Mouse (Mus musculus) heart, postnatal 14 days (tissue): ENCODE measurements around the gene Zwilch. TPM values are rescaled to one million over a fixed set of nuclear protein-coding genes. Genes with fewer than 3 reads are reported as not detected.
A peak's percentile ranks its signal among the peaks of the same experiment; 100 is the strongest.
"Not testable (repeated sequence)": the region's sequence is repeated elsewhere in the genome, so short reads cannot be mapped to it uniquely, and the experiment has no call there.

Source experiments
- DNase-seq, 2 experiments: peaks; one replicate each; pipeline ENCODE4 v3.0.0; 2021 to 2022
- intact Hi-C: fragments of 180-260 bp; cut with DNase I; formaldehyde crosslinking; loops from one replicate; pipeline ENCODE4 v1.15.1; 2025
- total RNA-seq, 2 experiments: library from RNA; stranded (reverse); gene quantifications; 2 replicates each; pipeline ENCODE4 v1.2.3; 2021

Zwilch gene
- total RNA-seq, 2 experiments from 2014 or later: 1.9 to 3.8 TPM

DNA sequence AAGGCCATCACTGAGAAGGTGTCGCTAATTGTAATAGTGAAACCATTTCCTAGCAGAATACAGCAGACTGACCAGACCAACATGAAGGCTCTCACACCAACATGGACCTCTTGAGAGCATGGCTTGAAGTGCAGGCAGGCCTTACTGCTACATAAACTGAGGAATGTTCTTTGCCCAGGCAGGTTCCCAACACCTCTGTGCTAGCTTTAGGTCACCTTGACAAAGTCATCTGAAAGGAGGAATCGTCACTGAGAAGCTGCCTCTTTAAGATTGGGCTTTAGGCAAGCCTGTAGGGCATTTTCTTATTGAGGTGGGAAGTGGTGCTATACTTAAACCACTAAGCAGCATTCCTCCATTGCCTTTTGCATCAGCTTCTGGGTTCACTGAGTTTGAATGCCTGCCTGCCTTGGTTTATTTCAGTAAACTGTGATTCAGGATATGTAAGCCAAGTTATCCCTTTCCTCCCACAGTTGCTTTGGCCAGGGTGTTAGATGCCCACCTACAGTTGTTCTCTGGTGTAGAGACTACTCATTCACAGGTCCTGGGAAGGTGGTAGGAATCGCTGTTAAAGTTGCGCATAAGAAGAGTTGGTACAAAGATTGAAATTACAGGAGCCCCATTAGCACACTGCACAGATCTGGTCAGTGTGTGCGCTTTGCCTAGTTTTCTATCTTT, 11.4 kb upstream of the Zwilch start:
- DNase-seq: no peak
- intact Hi-C loops: no loop called here

DNA sequence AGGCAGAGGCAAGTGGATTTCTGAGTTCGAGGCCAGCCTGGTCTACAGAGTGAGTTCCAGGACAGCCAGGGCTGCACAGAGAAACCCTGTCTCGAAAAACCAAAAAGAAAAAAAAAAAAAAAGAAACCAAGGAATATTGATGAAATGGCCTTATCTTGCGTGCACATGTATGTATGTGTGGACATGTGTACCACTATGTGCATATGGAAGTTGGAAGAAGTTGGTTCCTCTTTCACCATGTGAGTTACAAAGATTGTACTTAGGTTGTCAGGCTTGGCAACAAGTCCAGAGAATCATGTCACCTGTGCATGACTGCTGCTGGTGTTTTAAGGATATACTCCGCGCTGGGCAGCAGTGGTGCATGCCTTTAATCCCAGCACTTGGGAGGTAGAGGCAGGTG, 10.4 kb upstream of the Zwilch start:
- DNase-seq, intact Hi-C loops: not testable (repeated sequence)

DNA sequence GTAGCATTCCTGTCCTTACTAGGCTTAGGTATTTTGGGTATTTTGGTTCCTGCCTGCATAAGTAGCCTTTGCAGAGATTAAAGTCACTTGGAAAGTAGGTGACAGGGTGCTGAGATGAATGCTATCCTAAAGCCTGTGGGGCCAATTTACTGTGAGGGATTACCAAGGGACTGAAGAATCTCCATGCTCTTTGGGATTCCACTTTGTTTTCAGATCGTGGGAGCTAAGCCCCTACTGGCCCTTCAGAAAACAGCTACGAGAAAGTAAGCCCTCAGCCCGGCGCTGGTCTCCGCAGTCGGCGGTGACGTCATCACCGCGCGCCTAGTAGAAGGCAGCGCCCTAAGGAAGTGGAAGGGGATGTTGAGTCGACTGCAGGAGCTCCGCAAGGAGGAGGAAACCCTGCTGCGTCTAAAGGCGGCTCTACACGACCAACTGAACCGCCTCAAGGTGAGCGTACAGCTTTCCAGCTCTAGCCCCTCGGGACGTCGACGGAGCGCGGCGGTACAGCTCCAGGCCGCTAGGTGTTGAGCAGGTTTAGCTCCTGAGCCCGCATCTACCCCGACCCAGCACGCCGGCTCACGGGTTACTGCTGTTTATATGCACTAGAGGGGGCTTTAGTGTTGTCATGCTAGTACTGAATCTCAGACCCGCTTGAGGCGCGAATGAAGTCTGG, 6.2 kb upstream of the Zwilch start, which contains the start of gene Snapc5:
Gene Snapc5 (plus strand): TSS at position 301 of the 673 bp plus-strand sequence.
- peak; percentile 90 to 93 for DNase-seq
- intact Hi-C loops: loop anchor here (1.0 kb wide), 1 partner anchor 74 kb away; the partner anchor contains the start of gene Map2k1

DNA sequence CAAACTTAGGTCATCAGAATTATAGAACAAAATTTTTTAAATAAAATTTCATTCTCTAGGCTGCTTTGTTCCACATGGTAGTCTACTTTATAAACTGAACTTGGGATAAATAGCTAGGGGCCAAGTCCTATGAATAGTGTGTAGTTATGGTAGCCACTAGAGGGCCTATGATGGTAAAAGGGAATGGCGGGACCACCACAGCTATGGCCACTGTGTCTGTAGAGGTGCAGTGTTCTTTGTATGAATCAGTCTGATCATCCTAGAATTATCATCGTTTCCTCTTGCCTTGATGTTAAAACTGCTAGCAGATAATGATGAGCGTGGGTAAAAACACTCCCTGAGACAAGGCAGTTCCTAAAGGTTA, 5.7 kb upstream of the Zwilch start:
- no peak for DNase-seq
- intact Hi-C loops: no loop called here

DNA sequence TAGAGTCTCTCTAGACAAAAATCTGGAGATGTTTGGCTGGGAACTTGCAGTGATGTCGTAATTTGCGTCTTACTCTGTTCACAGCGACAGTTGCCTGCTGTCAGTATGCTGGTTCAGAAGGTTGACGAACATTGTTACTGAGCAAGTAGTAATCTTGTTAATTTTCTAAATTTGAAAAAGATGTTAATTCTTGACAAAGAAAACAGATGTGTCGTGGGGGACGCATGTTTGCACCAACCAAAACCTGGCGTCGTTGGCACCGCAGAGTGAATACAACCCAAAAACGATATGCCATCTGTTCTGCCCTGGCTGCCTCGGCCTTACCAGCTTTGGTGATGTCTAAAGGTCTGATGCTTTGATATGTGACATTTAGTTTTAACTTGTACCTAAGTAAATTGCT, 2.5 kb upstream of the Zwilch start:
- intact Hi-C loops: no loop called here
- DNase-seq: no peak

DNA sequence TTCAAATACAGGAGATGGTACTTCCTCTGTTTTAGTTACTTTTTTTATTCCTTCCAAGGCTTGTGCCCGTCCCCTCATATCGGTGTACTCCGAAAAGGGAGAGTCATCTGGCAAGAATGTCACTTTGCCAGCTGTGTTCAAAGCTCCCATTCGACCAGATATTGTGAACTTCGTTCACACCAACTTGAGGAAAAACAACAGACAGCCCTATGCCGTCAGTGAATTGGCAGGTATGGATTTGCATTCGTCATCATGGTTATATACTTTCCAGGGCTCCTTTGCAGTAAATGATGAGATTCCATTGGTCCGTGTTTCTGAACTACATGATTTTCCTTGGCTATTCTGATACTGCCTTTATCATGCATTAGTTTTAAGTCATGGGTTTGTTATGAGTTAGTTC, 1.9 kb upstream of the Zwilch start:
- intact Hi-C loops: no loop called here
- no peak for DNase-seq

DNA sequence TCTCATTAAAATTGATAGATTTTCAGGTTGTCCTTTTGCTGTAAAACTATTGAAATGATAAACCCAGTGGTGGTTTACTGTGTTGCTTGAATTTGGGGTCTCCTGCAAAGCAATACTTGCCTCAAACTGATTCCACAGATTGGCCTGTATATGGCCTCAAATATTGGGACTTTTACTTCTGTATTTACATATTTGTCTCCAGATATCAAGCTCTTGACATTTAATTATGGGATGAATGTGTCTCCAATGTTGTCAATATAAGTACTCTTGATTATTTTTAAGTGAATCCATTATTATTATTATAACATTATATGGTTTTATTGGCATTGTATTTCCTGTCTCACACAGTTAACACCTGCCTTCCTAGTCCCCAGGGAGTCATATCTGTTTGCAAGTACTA, 1.4 kb upstream of the Zwilch start:
- intact Hi-C loops: no loop called here
- no peak for DNase-seq

DNA sequence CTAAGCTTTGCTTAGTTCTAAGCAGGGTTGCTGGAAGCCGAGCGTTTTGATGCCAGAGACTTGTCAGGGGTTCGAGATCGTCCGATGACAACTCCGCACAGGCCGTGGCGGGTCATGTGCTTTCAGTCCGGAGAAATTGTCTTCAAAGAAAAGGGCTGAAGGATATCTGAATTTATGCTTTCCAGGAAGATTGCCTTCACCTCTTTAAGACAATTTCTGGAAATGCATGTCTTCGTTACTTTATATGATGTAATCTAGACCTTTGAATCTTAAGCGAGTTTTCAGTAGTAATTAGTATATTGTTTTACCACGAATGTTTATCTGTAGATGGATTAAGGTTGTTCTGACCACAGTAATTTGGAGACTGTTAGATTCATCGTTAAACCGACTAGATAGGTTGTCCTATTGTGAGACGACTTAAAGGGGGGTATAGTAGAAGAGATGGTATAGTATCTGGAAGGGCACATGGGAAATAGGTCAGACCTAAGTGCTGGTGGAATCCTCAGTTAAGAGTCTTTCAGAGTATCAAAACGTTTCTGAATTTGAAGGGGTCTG, 839 bp upstream of the Zwilch start:
- intact Hi-C loops: no loop called here
- no peak for DNase-seq

DNA sequence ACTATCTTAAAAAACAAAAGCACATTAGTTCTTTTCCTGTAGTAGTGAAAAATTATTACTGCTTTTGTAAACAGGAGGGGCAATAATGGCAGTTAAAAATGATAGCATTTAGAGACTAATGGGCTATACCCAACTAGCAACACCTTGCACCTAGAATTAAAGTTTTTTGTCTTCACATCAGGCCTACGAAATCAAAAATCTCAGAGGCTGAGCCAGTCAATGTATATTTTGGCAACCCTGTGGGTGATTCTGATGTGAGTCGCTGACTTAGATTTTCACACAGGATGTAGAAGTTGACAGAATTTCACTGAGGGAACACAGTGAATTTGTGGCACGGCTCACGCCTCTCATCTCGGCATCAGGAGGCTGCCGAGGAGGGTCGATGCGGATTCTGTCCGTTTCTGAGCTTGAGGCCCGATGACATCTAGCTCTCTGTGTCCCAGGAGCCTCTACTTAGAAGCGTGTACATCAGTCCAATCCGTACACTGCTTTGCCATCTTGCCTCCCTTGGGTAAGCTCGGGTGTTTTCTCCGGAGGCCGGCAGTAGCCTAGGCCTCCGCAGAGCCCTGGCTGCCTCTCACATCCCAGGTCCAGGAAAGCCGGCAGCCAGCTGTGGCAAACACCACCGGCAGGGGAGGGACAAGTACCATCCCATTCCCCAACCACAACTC, 624 bp downstream of the Zwilch start:
- DNase-seq: no peak
- intact Hi-C loops: no loop called here

DNA sequence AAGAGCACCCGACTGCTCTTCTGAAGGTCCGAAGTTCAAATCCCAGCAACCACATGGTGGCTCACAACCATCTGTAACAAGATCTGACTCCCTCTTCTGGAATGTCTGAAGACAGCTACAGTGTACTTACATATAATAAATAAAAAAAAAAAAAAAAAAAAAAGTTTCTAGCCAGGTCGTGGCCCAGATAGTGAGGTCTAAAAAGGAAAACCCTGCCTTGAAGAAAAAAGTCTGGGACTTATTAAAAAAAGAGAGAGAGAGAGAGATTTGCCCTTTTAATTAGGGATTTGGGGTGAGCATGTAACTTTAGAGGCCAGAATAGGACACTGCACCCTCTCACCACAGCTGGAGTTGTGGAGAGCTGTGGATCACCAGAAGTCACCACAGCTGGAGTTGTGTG, 2.9 kb downstream of the Zwilch start:
- DNase-seq, intact Hi-C loops: not testable (repeated sequence)

DNA sequence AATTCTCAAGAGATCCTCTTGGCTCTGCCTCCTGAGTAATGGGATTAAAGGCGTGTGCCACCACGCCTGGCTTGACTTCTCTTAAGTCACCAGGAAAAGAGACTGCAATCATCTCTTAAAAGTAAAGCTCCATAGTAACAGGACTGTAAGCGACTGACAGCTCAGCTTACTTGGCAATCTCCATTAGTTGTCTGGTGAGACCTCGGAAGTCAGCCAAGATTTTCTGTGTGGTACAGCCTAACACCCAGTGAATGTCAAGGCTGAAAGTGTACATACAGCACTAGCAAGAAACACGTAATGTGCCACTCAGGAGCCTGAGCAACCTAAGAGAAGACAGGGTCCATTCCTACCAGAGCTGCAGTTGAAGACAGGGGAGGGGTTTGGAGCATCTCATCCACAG, 12.4 kb downstream of the Zwilch start:
- no peak for DNase-seq

DNA sequence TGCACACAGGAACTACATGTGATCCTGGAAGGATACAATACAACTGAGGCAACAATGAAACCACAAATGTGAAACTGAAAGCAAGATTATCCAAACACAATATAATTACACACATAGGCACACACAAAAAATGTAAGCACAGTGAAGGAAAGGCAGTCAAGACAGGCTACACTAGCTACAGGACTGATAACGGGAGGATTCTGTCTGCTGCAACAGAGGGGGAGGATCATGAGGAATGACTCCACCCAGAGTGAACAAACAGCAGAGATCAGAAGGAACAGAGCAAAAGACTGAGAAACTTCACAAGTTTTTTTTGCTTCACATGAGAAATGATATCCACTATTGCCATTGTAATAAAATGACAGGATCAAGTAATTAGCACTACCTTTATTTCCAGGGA, 16.3 kb downstream of the Zwilch start:
- DNase-seq: no peak
- intact Hi-C loops: no loop called here

More for the DNA sequence above, 12.4 kb downstream of the Zwilch start:
- intact Hi-C loops: no loop called here

DNA sequence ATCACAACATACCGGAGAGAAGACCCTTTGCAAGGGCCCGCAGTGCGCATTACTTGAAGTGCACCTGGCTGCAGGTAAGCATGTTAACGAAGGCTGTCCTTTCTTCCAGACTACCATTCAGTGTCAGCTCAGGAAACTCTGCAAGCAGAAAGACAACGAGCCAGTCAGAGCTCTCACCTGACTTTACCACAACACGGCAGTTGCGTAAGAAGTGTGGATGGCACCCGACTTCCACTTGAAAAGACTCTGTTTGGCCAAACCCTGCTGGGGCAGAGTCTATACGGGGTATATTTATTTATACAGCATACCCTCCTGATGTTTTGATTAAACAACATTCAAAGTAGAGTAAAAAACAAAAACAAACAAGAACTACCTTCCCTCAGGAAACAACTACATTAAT, 33.0 kb downstream of the Zwilch start:
- intact Hi-C loops: loop anchor here (2.0 kb wide), 1 partner anchor 133 kb away; no protein-coding TSS in a partner anchor
- DNase-seq: no peak

DNA sequence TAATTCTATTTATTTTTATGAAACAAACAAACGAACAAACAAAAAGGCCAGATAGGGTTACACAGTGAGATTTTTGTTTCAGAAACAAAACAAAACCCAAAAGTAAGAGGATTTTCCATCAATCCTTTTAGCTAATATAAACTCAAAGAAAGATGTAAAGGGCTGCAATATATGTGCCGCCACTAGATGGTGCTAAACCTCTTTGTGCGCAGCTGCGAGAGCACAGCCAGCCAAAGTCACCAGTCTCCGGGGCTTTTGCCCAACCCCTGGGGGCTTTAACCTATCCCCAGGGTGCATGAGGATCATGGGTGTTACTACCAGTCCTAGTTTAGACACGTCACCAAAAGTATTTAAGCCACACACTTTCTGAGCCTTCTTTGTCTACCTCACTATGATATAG, 34.0 kb downstream of the Zwilch start:
- DNase-seq: peak; percentile 37 to 68
- intact Hi-C loops: loop anchor here (2.0 kb wide), 1 partner anchor 134 kb away; no protein-coding TSS in a partner anchor

DNA sequence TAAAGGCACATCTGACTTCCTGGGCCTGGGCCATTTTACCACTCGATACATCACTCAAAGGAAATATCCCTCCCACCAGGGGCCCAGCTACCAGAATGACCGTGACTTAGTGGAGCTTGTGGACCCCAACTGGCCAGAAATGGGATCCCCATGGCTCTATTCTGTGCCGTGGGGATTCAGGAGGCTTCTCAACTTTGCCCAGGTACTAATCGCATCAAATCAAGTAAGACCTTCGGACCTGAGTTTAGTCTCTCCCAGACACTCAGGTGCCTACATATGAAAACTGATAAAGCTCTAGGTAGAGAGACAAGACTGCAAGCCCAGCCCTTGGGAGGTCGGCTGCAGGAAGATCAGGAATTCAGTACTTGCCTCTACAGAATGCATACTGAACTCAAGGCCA, 41.3 kb downstream of the Zwilch start:
- intact Hi-C loops: no loop called here
- no peak for DNase-seq

DNA sequence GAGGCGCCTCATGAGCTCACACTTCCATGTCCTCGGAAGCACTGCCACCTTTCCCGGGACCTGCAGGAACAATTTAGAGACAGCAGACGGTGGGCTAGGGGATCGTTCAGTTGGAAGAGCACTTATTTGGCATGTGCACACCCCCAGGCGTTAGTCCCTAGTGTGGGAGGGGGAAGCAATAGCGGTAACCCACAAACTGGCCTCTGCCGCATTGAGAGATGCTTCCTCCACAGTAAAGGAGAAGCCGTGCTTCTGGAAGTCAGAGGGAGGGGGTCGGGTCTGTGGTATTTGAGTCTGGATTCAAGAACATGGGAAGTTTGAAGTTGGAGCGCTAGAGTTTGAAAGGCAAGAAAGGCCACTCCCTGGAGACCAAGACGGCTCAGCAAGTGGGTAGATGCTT, 46.8 kb downstream of the Zwilch start:
- DNase-seq: no peak
- intact Hi-C loops: no loop called here

DNA sequence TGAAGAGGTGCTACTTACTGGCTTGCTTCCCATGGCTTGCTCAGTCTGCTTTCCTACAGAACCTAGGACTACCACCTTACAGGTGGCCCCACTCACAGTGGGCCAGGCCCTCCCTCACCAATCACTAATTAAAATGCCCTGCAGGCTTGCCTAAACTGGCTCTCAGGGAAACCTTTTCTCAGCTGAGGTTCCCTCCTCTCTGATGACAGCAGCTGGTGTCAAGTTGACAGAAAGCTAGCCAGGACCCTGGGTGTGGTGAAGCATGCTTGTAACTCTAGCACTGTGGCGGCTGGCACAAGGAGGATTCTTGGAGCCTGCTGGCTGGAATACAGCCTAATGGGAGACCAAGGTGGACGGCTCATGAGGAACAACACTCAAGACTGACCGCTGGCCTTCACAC, 47.6 kb downstream of the Zwilch start:
- DNase-seq: no peak

DNA sequence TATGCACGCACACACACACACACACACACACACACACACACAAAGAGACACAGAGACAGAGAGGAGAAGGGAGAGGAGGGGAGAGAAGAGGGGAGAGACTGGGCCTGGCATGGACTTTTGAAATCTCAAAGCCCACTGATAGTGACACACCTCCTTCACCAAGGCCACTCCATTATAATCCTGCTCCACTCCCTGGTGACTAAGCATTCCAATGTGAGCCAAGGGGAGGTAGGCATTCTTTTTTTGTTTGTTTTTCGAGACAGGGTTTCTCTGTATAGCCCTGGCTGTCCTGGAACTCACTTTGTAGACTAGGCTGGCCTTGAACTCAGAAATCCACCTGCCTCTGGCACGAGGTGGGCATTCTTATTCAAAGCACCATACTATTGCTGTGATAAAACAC, 48.1 kb downstream of the Zwilch start:
- intact Hi-C loops, DNase-seq: not testable (repeated sequence)

More for the DNA sequence above, 47.6 kb downstream of the Zwilch start:
- intact Hi-C loops: no loop called here

DNA sequence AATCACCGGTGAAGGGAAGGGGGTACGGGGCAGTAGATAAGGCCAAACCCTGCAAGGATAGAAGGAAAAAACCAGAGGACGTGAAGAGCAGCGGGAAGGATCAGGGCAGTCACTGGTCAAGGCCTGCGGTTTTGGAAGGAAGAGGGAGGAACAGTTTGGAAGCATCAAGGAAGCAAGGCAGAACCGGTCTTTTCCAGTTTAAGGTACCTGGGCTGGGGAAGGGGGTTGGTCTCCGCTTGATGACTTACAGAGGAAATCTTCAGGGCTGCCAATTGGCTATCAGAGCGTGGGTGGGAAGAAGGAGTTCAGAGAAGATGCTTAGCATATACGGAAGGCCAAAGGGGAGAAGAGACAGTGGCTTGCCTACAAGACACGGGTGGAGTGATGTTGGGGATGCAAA, 50.3 kb downstream of the Zwilch start:
- DNase-seq: no peak
- intact Hi-C loops: no loop called here

DNA sequence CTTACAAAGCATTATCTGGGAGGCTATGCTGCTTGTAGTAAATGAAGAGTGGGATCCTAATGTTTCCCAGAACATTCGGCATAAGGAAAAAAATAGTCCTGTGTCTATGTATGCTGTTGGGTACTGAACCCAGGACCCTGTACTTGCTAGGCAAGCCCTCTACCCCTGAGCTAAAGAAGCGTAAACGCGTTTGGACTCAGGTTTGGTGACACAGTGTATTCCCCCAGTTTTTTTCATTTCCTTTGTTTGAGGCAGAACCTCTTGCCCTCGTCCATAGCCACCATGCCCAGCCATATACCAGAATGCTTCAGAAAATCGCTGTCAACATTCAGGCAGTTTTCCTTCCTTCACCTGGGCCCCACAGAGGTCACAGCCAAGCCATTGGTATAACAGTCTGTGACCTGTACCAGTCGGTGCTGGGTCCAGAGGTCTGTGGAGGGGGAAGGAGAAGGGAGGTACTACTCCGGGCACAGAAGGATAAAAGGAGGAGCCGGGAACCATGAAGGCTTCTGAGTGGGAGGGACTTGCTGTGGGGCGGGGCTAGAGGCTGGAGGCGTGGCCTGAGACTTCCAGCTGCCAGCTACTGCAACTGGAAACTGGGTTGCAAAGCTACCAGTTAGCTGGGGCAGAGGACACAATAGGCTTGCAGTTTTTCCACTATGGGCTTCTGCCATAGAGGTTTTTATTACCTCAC, 52.2 kb downstream of the Zwilch start:
- DNase-seq: no peak
- intact Hi-C loops: no loop called here

DNA sequence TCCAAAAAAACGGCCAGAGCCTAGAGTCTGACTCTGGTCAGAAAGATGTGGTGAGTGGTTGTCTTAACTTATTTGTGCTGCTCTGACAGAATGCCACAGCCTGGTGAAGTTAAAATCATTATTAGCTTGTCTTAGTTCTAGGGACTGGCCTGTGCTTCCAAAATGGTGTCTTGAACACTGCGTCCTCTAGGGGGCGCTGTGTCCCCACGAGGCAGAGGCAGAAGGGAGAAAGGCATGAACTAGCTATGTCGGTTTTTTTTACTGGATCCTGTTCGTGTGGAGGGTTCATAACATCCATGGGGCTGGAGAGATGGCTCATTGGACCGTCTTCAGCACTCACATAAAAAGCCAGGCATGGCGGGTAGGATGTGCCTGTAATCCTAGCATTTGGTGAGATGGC, 53.0 kb downstream of the Zwilch start:
- DNase-seq: peak; percentile 33 to 66
- intact Hi-C loops: no loop called here
